Mouse (Mus musculus) lung, postnatal 0 days (tissue): ENCODE measurements at regions not wholly inside any gene's neighbourhood (a gene's known extent, or its start where the extent isn't known, plus 50 kb on each side); places are given as distances from the start of the nearest gene placed in this dataset.

ENCODE experiments used
- ATAC-seq: fragments of 200-750 bp; cut with Nextera tagmentation; 2 replicates; pipeline ENCODE4 v1.8.0; 2017; ENCODE audit warnings: moderate library complexity
- DNase-seq: peaks from one replicate; pipeline ENCODE4 v3.0.0-alpha.2; 2016; ENCODE audit warnings: low spot score
- H3K27ac ChIP-seq: fragments of 300-500 bp; sonication (generic); 2 replicates; pipeline ENCODE4 v1.5.1; 2014; ENCODE audit warnings: antibody characterized with exemption, mild to moderate bottlenecking, low read length, mixed read lengths
- H3K27me3 ChIP-seq: fragments of 300-500 bp; sonication (generic); replicated peaks from 2 replicates; pipeline ENCODE4 v1.6.1; 2014; ENCODE audit warnings: low read length, mixed read lengths; ENCODE audit not compliant: insufficient read depth
- H3K36me3 ChIP-seq: fragments of 300-500 bp; sonication (generic); 2 replicates; pipeline ENCODE4 v1.6.1; 2014; ENCODE audit warnings: low read length, mixed read lengths; ENCODE audit not compliant: insufficient read depth
- H3K4me1 ChIP-seq: fragments of 300-500 bp; sonication (generic); 2 replicates; pipeline ENCODE4 v1.6.1; 2014; ENCODE audit warnings: antibody characterized with exemption, low read depth, low read length, mixed read lengths; ENCODE audit not compliant: insufficient read depth
- H3K4me2 ChIP-seq: fragments of 300-500 bp; sonication (generic); replicated peaks from 2 replicates; pipeline ENCODE4 v1.6.1; 2014; ENCODE audit warnings: low read depth, mild to moderate bottlenecking, low read length, moderate library complexity, mixed read lengths
- H3K4me3 ChIP-seq: fragments of 300-500 bp; sonication (generic); 2 replicates; pipeline ENCODE4 v1.5.1; 2014; ENCODE audit warnings: low read depth, low read length
- H3K9ac ChIP-seq: fragments of 300-500 bp; sonication (generic); replicated peaks from 2 replicates; pipeline ENCODE4 v1.6.1; 2014; ENCODE audit warnings: low read depth, mild to moderate bottlenecking
- H3K9me3 ChIP-seq: fragments of 300-500 bp; sonication (generic); 2 replicates; pipeline ENCODE4 v1.6.1; 2016; ENCODE audit warnings: low read length, mixed read lengths
- CTCF ChIP-seq: IDR thresholded peaks from 2 replicates; pipeline ENCODE4 v1.5.1; 2016; ENCODE audit warnings: antibody characterized with exemption, mild to moderate bottlenecking
- EP300 ChIP-seq: IDR thresholded peaks from 2 replicates; pipeline ENCODE4 v1.6.1; 2016; ENCODE audit warnings: antibody characterized with exemption, mild to moderate bottlenecking, control low read depth
- WGBS: fragments of 180-500 bp; shearing (Covaris S2); extraction: QIAGEN DNeasy Blood & Tissue Kit; methylation state at CpG from one replicate; pipeline ENCODE4 v1.1.7; 2014; 5-methylcytosine and 5-hydroxymethylcytosine counted together

DNA sequence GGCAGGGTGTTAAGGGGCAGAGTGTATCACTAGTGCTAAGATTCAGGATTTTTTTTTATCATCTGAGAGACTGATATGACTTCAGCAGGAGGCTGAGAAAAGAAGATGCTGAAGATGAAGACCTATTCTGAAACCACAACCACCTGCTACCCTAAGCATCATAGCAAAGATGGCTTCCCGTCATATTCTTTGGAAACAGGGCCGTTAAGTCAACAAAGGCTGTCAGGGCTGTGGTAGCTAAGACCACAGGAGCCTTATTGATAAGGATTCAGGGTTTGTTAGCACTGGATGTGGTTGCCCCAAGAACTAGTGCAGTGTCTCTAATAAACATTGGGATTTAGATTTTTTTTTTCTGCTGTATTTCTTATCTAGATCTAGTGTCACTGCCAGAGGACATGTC is 56.7 kb upstream of the Rasgrp1 start:
- no peaks in the 10 kb centered on the region for H3K9me3 ChIP-seq
- no peak overlapping the region for H3K27ac ChIP-seq
- no peak overlapping the region for H3K9ac ChIP-seq
- H3K4me3 ChIP-seq, result no peak overlapping the region
- no peak for DNase-seq
- no peaks in the 10 kb centered on the region for H3K4me1 ChIP-seq
- no peak overlapping the region for H3K4me2 ChIP-seq
- ATAC-seq, result no peak
- H3K36me3 ChIP-seq, result no peaks in the 10 kb centered on the region
- no peaks in the 10 kb centered on the region for H3K27me3 ChIP-seq
- WGBS, result 47% methylated on average over 2 of the region's 2 CpGs
- TF ChIP-seq EP300 (no peak), CTCF (no peak)

DNA sequence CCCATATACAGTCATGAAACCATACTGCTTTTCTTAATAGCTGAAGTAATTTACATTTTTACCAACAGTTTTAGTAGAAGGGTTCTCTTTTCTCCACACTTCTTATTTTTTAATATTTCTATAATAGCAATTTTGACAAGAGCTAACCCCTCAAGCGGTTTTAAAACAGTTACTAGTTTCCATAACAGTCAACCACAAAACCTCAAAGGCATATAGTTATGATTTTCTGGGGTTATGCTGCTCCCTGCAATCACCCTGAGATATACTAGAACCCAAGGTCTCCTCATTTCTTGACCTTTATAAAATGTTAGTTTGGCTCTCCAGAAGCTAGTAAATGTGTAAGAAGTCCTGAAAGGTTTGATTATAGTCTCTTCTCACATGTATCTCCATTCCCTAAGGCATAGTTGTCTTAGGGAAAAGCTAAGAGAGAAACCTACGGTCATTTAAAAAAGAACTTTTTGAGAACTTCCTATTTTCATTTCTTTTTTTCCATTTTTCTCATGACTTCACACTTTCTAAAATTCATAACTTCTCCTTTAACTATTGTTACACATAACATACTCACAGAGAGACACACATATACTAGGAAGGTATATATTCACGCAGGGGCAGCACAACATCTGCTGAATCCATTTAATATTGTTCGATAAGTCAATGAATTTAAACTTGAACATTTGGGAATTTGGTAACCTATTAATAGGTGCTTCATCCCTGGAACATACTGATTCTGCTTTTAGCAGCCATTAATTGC is 60.8 kb upstream of the Rasgrp1 start:
- ATAC-seq (no peak), DNase-seq (no peak)
- H3K9me3 ChIP-seq, result no peaks in the 10 kb centered on the region
- no peaks in the 10 kb centered on the region for H3K4me1 ChIP-seq
- 86% methylated on average over 4 of the region's 4 CpGs for WGBS
- H3K4me3 ChIP-seq, result no peak overlapping the region
- no peak overlapping the region for H3K27ac ChIP-seq
- TF ChIP-seq EP300 (no peak), CTCF (no peak)
- H3K4me2 ChIP-seq, result no peak overlapping the region
- no peak overlapping the region for H3K9ac ChIP-seq
- no peaks in the 10 kb centered on the region for H3K27me3 ChIP-seq
- no peaks in the 10 kb centered on the region for H3K36me3 ChIP-seq

DNA sequence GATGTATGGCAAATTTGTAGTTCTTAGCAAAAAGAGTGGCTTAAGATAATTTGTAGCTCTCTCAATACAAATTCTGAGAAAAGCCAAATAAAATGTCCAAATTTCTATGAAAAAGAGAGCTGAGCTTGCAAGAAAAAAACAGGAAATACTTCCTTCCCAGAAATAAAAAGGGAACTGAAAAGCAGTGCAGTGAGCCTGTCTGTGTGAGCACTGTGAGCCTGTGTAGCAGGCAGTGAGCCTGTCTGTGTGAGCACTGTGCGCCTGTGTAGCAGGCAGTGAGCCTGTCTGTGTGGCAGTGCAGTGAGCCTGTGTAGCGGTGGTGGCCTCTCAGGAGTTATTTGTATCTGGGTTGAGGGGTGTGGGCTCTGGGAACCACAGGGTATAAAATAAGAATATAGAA is 62.7 kb upstream of the Rasgrp1 start:
- Histone ChIP-seq H3K27me3 (no peaks in the 10 kb centered on the region), H3K27ac (no peak overlapping the region), H3K4me2 (no peak overlapping the region), H3K4me3 (no peak overlapping the region), H3K9me3 (no peaks in the 10 kb centered on the region), H3K36me3 (no peaks in the 10 kb centered on the region), H3K4me1 (no peaks in the 10 kb centered on the region), H3K9ac (no peak overlapping the region)
- WGBS, result 74% methylated on average over 2 of the region's 2 CpGs
- no peak for ATAC-seq
- no peak for DNase-seq
- no peak for TF ChIP-seq EP300
- no peak for TF ChIP-seq CTCF

DNA sequence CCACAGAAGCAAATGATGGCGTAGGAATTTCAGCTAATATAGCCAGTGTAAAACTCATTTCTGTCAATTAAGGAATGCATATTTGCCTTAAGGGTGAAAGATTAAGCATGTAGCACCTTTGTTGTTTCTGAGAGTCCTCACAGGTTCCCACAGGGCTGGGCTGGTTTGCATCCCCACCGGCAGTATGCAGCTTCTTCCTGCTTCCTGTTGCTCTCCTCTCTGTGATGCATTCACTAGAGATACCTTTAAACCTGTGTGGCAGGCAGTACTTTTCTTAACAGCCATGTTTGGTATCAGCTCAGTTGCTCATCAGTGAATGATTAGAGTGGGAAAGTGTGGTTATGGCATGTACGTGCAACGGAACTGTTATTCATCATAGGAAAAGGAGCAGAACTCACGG is 65.4 kb upstream of the Rasgrp1 start:
- 64% methylated on average over 5 of the region's 5 CpGs for WGBS
- H3K9me3 ChIP-seq, result no peaks in the 10 kb centered on the region
- DNase-seq, result no peak
- no peaks in the 10 kb centered on the region for H3K4me1 ChIP-seq
- ATAC-seq, result no peak
- H3K4me3 ChIP-seq, result no peak overlapping the region
- no peak overlapping the region for H3K9ac ChIP-seq
- no peak overlapping the region for H3K27ac ChIP-seq
- H3K36me3 ChIP-seq, result no peaks in the 10 kb centered on the region
- no peaks in the 10 kb centered on the region for H3K27me3 ChIP-seq
- TF ChIP-seq CTCF (no peak), EP300 (no peak)
- no peak overlapping the region for H3K4me2 ChIP-seq

DNA sequence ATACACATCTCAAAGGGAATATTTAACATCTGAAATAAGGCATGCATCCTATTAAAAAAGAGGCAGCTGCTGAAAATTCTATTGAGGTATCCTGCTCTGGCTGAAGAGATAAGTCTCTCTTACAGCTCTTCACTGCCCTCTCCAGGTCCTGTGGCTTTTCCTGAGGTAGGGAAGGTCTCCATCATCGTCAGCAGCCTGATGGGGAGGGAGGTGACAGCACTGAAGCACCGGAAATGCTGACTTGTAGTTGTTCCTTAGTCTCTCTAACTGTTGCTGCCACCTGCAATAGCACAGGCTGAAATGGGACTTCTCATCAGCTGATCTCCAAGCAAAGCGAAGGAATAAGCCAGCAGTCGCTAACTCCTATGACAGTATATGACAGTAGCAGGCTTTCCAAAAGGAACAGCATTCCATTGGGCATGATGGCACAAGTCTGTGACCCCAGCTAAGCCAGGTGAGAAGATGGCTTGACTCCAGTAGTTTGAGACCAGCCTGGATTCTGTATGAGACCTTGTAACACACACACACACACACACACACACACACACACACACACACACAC is 69.3 kb upstream of the Rasgrp1 start:
- no peak overlapping the region for H3K27ac ChIP-seq
- H3K36me3 ChIP-seq, result no peaks in the 10 kb centered on the region
- ATAC-seq (no peak), DNase-seq (no peak)
- no peaks in the 10 kb centered on the region for H3K27me3 ChIP-seq
- H3K4me3 ChIP-seq, result no peak overlapping the region
- H3K9me3 ChIP-seq, result no peaks in the 10 kb centered on the region
- H3K4me2 ChIP-seq, result no peak overlapping the region
- 43% methylated on average over 4 of the region's 4 CpGs for WGBS
- no peaks in the 10 kb centered on the region for H3K4me1 ChIP-seq
- no peak for TF ChIP-seq EP300
- TF ChIP-seq CTCF, result peak; percentile 14; the same call in 1 of the 2 replicates
- no peak overlapping the region for H3K9ac ChIP-seq

DNA sequence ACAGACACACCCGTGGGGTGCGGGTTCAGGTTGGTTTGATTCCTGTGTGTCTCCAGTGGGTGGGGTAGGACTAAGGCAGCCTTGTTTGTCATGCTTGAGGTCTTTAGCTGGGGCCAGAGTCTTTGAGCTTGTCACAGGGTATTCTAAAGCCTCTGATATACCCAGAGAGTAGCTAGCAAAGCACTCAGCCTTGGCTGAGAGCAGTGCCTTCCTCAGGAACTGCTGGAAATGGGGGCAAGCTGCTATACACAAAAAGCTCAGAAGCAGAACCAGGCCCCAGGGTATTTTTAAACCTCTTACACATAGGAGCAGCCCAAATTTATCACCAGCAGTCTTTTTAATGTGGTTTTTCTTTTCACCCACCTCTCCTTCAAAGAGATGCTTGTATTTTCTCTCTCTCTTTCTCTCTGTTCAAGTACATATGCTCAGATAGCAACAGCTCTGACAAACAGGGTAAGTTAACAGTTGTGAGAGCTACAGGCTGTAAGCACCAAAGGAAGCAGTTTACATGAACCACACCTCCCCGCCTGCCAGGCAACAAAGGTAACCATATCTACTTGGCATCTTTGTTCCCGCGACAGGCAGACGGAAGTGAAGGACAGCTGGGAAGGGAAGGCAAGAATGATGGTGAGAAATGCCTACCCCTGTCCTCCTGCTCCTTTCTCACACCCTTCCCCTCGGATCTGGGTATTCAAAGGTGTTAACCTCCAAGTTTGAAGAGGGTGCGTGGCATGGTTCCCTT is 74.6 kb upstream of the Rasgrp1 start:
- TF ChIP-seq EP300, result no peak
- no peak for TF ChIP-seq CTCF
- ATAC-seq (no peak), DNase-seq (no peak)
- Histone ChIP-seq H3K36me3 (no peaks in the 10 kb centered on the region), H3K4me1 (no peaks in the 10 kb centered on the region), H3K9me3 (no peaks in the 10 kb centered on the region), H3K27me3 (no peaks in the 10 kb centered on the region), H3K4me2 (no peak overlapping the region), H3K27ac (no peak overlapping the region), H3K4me3 (no peak overlapping the region), H3K9ac (no peak overlapping the region)
- WGBS, result 63% methylated on average over 8 of the region's 8 CpGs
